Mouse (Mus musculus): ENCODE data around the gene Epn3.

Gene Epn3

DNA sequence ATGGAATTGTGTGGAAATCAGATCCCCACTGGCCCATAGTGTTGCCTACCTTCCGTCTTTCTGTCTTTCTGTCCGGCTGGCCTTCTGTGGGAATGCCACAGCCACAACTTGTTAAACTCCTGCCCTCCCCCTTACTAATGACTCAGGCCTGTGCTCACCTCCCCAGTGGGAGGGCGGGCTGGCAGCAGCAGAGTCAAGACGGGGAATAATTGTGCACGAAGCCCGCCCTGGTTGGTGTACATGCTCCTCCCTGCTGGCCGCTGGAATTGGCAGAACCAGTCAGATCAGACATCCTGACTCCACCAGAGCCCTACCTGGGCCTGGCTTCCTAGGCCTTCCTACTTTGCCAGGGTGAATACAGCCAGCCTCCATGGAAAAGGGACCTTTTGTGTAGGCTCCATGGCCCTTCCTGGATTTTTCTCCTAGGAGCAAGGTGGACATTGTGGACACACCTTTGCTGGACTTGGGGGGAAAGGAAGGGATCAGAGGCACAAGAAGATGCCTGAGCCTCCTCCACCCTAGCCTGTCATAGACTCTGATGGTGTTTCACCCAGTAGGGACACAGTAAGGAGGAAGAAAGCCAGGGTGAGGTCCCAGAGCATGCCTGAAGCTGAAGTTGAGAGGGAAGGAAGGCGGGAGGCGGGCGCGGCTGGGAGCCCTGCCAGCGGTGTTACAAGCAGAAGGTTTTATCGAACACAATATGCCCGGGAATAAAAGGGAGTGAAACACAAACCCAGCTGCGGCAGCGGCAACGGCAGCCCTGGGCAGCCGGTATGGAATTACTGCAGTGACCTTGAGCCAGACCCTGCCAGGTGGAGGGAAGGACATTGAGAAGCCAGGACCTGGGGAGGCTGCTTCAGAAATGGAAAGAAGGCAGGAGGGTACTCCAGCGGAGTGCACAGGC is 1.4 kb downstream of the Epn3 start:
- peak; percentile 6 for DNase-seq (ENCODE audit: extremely low read depth, low read depth)

DNA sequence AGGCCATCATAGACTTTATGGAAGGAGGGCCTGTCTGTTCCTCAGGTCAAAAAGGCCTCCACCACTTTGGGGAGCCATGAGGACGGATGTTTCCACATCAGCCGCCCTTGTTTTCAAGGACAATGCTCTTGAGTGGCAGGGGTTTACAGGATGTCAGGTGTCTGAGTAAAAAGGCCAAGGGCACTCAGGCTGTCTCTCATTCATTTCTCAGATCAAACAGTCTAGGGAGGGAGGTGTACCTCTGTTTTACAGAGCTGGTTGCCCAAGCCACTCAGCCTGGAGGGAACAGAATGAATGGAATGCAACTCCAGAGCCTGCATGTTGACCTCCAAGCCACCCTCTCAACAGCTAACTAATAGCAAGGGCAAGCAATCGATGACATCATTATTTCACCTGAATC is 4.4 kb downstream of the Epn3 start:
- DNase-seq (ENCODE audit: extremely low read depth, low read depth) = no peak

DNA sequence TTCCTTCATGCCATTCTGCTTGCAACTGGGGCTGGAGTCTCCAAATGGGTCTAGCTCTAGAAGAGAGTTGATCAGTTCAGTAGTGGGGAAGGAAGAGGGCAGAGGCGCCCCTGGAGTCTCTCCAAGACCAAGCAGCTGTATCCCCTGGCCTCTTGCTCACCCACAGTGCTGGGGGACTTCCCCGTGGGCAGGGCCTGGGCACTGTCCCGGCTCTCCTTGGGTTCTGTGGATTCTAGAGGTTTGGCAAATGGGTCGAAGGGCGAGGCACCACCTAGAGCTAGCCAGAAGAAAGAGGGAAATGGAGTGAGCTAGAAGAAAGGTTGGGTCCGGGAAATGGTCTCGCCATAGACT is 8.1 kb downstream of the Epn3 start:
- DNase-seq (ENCODE audit: extremely low read depth, low read depth) = no peak

DNA sequence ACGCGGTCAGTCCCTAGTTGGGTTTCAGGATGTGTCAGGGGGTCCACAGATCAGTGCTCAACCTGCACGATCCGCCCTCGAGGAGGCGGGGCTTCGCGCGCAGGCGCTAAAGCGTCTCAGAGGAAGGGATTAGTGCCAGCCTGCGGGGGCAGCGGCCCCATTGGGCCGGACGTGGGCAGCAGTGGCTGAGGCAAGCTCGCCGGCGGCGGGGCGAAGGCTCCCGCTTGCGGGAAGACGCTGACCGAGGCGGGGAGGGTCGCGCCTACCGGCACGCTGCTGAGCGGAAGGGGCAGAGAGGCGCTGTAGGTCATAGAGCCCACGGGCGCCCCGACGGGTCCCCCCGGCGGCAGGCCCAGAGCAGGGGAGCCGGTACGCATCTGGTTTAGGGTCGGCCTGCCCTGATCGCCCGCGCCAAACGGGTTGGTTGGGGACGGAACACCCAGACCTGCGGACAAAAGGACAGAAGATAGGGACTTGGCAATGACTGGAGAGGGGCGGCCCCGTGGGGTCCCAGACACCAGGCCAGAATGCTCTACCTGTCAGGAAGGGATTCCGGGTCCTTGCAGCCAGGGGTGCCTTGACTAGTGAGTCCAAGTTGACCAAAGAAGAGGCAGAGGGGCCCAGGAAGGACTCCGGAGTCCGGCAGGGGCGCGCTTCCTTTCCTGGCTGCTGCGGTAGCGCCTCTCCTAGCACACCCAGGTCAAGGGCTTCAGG is 8.6 kb downstream of the Epn3 start:
- DNase-seq (ENCODE audit: extremely low read depth, low read depth) = no peak

DNA sequence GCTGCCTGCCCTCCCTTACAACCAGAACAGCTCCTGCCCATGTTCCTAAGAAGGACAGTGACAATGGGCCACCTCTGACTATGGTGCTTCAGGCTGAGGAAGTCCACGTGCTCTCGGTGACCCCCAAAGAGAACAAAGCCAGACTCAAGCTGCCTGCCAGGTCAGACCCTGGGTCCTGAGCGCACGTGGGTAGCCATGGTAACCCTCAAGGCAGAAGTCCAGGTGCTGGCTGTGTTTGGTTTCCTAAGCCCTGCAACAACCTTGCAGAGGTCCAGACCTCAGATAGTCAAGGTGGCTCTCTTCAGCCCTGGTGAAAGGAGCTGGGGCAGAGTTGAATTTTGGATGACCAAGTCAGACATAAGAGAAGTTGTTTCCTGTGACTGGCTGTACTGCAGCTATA is 10.0 kb downstream of the Epn3 start:
- no peak for DNase-seq (ENCODE audit: extremely low read depth, low read depth)

DNA sequence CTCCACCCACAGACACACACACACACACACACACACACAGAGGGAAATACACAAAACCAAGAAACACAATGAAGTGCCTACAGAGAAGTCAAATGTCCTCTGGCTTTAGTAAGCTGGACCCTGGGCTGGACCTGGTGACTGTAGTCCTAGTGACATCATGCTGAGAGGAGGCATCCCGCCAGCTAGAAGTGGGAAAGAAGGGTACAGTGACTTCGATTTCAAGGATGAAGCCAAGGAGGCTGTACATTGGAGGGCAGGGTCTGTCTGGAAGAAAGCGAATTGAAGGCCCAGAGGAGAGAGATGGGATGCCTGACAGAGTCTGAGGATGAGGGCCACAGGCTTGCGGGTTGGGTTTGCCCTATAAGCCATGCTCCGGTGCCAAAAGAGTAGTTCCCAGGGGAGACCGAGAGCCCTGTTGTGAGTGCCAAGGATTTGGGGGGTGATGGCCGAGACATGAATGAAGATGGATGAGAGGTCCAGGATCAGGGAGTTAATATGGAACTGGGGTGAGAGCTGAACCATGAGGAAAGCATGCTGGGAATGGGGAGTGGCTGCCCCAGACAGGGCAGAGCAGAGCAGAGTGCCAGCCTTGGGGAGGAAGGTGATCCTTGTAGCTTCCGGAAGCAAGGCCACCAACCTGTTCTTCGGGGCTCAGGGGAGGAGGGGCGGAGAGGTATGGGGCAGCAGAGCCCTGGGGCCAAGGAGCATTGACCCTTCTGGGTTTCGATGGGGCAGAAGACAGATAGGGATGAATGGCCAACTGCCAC is 10.8 kb downstream of the Epn3 start:
- no peak for DNase-seq (ENCODE audit: extremely low read depth, low read depth)

DNA sequence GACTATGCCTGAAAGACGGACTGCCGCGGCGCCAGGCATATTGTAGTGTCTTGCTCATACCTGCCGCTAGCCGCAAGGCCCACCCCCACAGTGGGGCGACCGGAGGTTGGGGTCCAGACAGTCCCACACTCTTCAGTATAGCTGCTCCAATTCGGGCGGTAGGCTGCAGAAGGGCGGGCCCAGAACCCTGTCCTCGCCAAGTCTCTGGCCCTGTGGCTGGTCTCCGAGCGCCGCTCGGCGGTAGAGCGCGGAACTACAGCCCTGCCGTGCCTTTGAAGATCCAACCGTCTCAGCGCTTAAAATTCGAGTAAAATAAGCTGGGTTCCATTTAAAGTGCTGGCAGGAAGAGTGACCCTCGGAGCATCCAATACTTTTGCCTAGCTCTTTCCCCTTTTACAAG is 13.8 kb downstream of the Epn3 start, which contains the start of gene Spata20:
Spata20 (minus strand) TSS at position 179 of the 400 bp plus-strand sequence.
- DNase-seq (ENCODE audit: extremely low read depth, low read depth) = no peak

DNA sequence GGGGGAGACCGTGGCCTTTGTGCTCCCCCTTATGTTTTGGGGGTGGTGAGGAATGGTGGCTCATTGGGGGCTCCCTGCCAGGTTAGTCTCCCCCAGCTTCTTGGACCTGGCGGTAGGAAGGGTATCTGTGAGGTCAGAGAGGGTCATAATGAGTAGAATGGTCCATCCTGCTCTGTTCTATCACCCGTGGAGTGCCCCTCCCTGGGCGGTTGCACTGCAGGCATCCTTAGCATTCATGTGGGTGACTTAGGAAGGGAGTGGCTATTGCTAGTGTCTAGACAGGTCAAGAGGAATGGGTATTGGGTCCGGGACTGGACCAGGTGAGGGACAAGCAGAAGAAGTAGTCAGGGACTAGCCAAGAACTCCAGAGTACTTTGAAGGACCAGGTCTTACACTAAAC is 14.6 kb downstream of the Epn3 start:
- DNase-seq (ENCODE audit: extremely low read depth, low read depth) = no peak

DNA sequence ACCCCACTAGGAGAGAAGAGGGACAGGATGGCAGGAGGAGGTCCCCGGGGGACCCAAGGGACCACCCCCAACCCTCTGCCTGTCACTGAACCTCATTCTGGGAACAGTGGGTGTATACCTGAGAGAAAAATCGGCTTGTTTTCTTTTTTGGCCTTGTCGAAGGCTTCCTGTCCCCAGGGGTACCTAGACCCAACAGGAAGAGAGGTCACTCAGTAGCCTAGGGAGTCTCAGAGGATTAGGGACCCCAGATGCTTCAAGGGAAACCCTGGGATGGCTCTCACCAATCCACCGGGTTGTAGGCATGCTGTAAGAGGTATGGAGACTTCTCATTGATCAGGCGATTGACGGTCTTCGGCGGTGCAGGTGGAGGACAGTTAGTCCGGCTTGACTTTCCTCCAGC is 15.1 kb downstream of the Epn3 start:
- DNase-seq (ENCODE audit: extremely low read depth, low read depth) = no peak

DNA sequence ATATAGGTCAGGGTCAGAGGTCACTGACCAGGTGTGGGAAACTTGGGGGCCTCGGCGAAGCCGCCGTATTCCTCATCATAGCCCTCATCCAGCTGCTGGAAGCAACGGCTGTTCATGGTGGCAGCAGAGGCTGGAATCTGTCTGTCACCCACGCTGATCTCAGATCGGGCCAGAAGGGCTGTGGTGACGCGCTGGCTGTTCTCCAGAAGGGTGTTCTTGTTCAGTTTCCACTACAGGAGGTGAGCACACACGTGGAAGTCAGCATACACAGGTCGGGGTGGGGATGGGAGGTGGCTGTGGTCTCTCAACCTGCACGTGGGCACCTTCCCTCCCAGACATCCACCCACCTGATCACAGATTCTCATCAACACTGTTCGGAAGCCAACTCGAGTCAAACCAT is 15.9 kb downstream of the Epn3 start:
- DNase-seq (ENCODE audit: extremely low read depth, low read depth) = no peak

DNA sequence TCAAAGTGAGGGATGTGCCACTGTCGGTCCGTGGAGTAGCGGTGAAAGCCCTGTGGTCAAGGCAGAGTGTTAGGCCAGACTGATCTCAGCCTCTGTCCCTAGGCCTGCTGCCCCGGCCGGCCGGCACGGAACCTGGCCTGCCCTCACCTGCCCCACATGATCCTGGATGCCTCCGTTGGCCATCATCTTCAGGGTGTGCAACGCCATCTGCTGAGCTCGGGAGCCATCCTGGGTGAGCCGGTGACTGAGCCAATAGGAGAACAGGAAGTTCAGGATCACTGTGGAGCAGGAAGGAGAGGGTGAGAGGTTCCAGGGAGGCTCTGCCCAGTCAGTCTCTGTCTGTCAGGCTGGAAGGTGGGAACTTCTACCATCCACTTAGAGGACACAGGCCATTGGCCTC is 16.3 kb downstream of the Epn3 start:
- DNase-seq (ENCODE audit: extremely low read depth, low read depth) = no peak

DNA sequence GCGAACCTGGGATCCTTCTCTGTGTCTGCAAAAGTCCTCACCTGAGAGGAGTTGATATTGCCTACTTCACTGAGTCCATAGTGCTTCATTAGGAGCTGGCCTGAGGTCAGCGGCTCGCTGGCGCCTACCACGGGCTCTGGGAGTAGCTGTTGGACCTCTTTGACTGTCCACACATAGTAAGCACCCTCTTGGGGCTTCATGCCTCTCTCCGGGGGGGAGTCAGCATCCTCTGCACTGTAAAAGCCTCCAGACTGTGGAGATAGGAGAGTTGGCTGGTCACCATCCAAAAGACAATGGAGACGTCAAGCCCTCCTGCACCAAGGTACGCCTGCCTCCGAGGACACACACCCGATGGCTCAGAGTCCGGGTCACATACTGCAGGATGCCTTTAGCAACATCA is 17.0 kb downstream of the Epn3 start:
- no peak for DNase-seq (ENCODE audit: extremely low read depth, low read depth)

DNA sequence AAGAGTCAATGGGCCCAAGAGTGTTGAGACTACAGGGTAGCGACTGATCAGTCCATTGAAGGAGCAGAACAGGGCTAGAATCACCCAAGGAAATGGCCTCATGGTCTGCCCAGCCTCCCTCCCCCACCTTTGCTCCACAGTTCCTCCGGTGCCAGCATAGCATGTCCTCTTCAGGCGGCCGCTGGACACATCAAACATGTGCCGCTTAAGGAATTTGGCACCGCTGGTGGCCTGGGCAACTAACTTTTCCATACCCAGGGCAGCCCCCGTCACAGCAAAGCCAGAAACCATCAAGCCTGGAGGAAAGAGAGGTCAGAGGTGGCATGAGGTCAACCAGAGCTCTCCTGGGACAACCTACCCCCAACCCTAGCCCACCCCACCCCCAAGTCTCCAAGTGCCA is 17.8 kb downstream of the Epn3 start:
- no peak for DNase-seq (ENCODE audit: extremely low read depth, low read depth)

DNA sequence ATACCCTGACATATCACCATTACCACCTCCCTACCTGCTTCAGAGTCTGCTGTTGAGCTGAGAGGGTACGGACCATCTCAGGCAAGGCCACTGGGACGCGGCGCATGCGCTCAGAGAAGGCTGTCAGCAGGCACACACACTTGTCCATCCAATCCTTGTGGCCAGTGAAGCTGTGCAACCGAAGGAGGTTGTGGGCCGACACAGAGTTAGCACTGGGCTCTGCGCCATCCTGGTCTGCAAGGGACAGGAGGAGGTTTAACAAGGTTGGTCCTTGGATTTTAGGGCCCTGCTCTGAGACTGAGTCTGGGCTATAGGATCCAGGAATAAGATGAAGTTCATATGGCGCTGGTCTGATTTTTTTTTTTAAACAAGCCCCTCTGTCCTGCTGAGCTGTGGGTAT is 19.4 kb downstream of the Epn3 start:
- DNase-seq (ENCODE audit: extremely low read depth, low read depth) = no peak

DNA sequence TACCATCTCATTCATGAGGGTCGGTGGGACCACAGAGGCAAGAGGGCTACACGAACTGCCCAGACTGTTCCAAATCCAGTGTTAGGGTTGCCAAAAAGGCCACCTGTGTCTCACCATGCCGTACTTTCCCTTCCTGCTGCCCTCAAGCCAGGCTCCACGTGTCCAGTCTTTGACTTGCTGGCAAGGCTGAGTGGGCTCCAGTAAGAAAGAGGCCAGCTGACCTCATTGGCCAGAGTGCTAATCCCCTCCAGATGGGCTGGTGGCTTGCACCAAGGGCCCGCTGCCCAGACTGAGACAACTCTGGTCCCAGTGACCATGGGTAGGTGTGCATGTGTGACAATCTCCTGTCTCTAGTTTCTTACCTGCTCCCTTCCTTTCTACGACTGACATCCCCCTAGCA is 22.1 kb downstream of the Epn3 start:
- DNase-seq (ENCODE audit: extremely low read depth, low read depth) = no peak

DNA sequence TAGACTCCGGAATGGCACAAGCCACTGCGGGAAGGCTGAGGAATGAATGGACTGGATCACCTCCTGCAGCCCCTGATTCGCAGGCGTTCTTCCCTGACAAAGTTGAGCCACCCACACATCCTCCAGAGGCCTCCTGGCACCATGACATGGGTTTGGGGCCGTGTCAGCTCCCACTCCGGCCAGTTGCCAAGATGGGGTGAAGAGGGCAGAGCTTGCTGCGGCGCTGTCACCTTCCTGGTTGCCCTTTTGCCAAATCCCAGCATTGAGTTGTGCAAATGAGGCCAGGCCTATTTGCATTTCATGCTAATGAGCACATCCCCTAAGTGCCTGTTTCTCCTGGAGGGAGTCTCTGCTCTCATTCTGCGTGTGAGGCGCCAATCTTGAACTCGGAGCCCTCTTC is 24.1 kb downstream of the Epn3 start:
- no peak for DNase-seq (ENCODE audit: extremely low read depth, low read depth)

DNA sequence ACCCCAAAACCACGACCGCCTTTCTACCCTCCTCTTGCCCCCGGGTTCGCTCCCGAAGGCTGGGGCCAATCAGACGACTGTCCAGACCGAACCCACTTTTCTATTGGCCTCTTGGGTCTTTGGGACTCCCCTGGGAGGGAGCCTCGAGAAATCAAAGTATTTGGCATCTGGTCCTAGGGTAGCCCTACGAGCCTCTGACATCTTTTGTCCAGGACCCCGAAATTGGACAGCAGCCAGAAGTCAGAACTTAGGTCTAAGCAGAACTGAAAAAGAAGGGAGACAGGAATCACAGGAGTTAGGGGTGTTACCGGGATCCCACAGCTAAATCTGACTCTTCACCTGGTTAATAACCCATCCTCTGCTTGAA is 25.2 kb downstream of the Epn3 start:
- no peak for DNase-seq (ENCODE audit: extremely low read depth, low read depth)

DNA sequence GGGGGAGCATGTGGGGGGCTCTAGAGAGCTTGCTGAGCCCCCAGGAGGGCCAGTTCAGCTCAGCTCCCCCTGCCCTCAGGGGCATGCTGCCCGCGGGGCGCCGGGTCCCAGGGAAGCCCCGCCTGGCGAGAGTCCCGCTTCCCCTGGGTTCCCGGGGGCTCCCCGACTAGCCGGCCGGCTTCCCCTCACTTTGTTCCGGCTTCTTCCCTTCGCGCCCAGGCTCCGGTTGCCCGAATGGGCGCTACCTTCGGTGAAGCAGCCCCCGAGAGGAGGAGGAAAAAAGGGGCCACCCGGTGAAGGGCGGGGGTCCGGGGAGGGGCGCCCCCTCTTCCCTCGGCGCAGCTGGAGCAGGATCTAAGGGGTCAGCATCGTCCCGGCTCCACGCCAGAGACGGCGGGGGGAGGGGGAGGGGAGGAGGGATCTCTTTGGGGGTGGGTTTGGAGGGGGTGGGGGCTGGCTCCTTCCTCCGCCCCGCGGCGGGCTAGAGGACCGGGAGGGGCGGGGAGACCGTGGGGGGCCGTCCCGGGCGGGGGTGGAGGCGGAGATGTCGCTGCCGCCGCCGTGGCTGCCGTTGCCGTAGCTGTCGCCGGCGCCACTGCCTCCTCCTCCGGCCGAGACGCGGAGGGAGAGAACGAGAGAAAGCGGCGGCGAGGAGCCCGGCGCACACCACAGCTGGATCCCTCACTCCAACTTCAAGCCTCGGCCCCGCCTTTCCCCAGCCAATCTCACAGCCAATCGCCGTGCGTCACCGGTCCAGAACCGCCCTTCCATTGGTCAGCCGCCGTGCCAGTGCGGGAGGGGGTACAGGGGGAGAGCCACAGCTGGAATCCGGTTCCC is 25.8 kb downstream of the Epn3 start, which contains the start of gene Cacna1g:
Cacna1g (minus strand) TSS at position 492 of the 837 bp plus-strand sequence.
- DNase-seq (ENCODE audit: extremely low read depth, low read depth) = peak; percentile 65

DNA sequence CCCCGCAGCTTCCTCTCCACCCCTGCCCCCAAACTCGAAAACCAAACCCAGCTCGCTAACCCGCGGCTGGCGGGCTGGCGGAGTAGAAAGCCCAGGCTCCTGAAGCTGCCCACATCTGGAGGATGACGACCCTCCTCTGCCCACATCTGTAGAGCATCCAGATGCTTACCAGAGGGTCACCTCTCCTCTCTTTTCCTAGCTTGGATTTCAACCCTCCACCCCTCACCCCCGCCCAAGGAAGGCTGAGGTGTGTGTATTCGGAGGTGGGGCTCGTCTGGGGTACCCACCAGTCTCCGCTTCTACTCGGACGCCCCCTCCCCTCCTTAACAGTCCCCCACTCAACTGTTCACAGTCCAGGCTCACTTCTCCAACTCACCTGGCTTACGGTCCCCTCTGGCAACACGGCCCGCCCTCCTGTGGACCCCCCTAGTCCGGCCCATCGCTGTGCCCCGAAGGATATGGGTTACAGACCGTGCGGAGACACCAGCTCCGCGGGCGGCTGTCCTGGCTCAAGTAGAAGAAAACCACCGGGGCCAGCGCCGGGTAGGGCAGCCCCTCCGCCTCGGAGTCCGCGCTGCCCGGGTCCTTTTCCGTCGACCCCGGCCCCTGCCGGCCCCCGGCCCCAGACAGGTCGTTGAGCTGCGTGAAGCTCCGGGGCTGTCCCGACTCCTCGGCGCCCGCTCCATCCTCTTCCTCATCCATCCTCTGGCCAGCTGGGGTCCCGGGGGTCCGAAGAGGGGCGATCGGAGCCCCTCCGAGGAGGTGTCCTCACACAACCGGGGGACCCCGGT is 26.7 kb downstream of the Epn3 start:
- DNase-seq (ENCODE audit: extremely low read depth, low read depth) = no peak

DNA sequence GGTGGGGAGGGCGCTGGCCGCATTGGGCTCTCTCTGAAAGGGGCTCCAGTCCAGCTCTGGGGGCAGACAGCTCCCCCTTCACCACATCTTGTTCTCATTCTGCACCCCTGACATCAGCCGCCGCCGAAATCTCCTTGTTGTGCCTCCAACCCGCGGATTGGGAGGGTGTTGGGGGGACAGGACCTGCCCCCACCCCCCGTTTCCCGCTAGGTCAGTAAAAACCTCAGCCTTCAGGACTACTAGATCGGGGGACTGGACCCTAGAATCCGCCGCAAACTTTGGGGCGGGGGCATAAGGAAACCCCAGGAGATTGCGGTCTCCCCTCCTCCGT is 27.2 kb downstream of the Epn3 start:
- DNase-seq (ENCODE audit: extremely low read depth, low read depth) = no peak

Measured in MEL-GATA-1-ER (cell line).